Mouse (Mus musculus): ENCODE results near the gene Olfr824. TPM values are rescaled to one million over a fixed set of nuclear protein-coding genes. Genes with fewer than 3 reads are reported as not detected.

Gene Olfr824
- polyA plus RNA-seq, 1 experiment from 2014 or later, result not detected

DNA sequence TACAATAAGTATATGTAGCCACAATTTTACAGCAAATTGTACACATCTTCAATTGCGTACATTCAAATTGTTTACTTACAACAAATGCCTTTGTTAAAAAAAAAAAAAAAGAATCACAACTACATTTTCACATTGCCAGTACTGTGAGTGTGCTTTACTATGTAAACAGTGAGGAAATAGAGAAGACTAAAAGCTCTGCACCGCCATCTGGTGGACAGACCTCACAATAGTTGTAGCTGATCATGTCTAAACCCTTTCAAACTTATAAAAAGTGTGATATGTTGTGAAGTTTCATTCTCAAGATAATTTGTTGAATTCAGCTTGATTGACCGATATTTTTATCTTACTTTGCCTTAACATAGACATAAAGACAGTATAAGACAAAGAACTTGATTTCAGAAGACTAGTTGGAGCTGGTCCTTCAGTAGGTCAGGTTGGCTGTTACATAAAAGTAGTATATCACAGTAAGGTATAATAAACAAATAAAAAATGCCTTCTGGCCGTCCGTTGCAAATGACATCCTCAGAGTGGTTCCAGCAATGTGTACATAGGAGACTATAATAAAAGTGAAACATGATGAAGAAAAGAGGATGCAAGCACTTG lies 36.9 kb downstream of the Olfr824 start:
- H3K27ac ChIP-seq (ENCODE audit: low read depth, low read length), result no peak overlapping the region
- H3K9me3 ChIP-seq (ENCODE audit: control insufficient read depth, low read length), result no peaks in the 10 kb centered on the region
- ATAC-seq (replicated peaks; ENCODE audit: low FRiP score) (peak; percentile 76; the same call in 1 of the 2 replicates), DNase-seq (ENCODE audit: low spot score) (peak; percentile 65)
- H3K27me3 ChIP-seq (ENCODE audit: control insufficient read depth, insufficient read depth, low read length), result no peaks in the 10 kb centered on the region
- H3K36me3 ChIP-seq (ENCODE audit: control insufficient read depth, insufficient read depth, low read length), result no peaks in the 10 kb centered on the region
- no peak overlapping the region for H3K4me2 ChIP-seq (ENCODE audit: low read depth, low read length, severe bottlenecking)
- no peak overlapping the region for H3K4me3 ChIP-seq (ENCODE audit: low read depth, low read length)
- H3K4me1 ChIP-seq (replicated peaks; ENCODE audit: control insufficient read depth, insufficient read depth, low read length), result no peaks in the 10 kb centered on the region
- no peak overlapping the region for H3K9ac ChIP-seq (ENCODE audit: low read length)
- 25% methylated on average over 5 of the region's 5 CpGs for WGBS

Other genes starting within 250 kb of the Olfr824 start
- not detected in 2 replicates for gene Olfr815, start 224.1 kb downstream of the Olfr824 start, polyA plus RNA-seq (2014; fragmentation: Nextera tagmentation; extraction: Ambion mirVana)
- gene Olfr816, start 214.4 kb downstream of the Olfr824 start, polyA plus RNA-seq (2014; fragmentation: Nextera tagmentation; extraction: Ambion mirVana), result not detected in 2 replicates
- not detected in 2 replicates for gene Olfr818, start 180.9 kb downstream of the Olfr824 start, polyA plus RNA-seq (2014; fragmentation: Nextera tagmentation; extraction: Ambion mirVana)
- not detected in 2 replicates for gene Olfr819, start 162.7 kb downstream of the Olfr824 start, polyA plus RNA-seq (2014; fragmentation: Nextera tagmentation; extraction: Ambion mirVana)
- not detected in 2 replicates for gene Olfr247, start 153.9 kb downstream of the Olfr824 start, polyA plus RNA-seq (2014; fragmentation: Nextera tagmentation; extraction: Ambion mirVana)
- not detected in 2 replicates for gene Gm10310, start 144.9 kb downstream of the Olfr824 start, polyA plus RNA-seq (2014; fragmentation: Nextera tagmentation; extraction: Ambion mirVana)
- gene Olfr820, start 117.4 kb downstream of the Olfr824 start, polyA plus RNA-seq (2014; fragmentation: Nextera tagmentation; extraction: Ambion mirVana), result not detected in 2 replicates
- not detected in 2 replicates for gene Olfr821, start 99.7 kb downstream of the Olfr824 start, polyA plus RNA-seq (2014; fragmentation: Nextera tagmentation; extraction: Ambion mirVana)
- not detected in 2 replicates for gene Olfr822, start 58.8 kb downstream of the Olfr824 start, polyA plus RNA-seq (2014; fragmentation: Nextera tagmentation; extraction: Ambion mirVana)
- not detected in 2 replicates for gene Olfr823, start 14.6 kb downstream of the Olfr824 start, polyA plus RNA-seq (2014; fragmentation: Nextera tagmentation; extraction: Ambion mirVana)
- gene Olfr825, start 36.8 kb upstream of the Olfr824 start, polyA plus RNA-seq (2014; fragmentation: Nextera tagmentation; extraction: Ambion mirVana), result not detected in 2 replicates
- not detected in 2 replicates for gene Olfr826, start 54.2 kb upstream of the Olfr824 start, polyA plus RNA-seq (2014; fragmentation: Nextera tagmentation; extraction: Ambion mirVana)
- gene Olfr827, start 84.4 kb upstream of the Olfr824 start, polyA plus RNA-seq (2014; fragmentation: Nextera tagmentation; extraction: Ambion mirVana), result not detected in 2 replicates
- 6.2 and 7.3 TPM in 2 replicates for gene Neurod4, start 150.2 kb upstream of the Olfr824 start, polyA plus RNA-seq (2014; fragmentation: Nextera tagmentation; extraction: Ambion mirVana)
- gene Tespa1, start 192.9 kb upstream of the Olfr824 start, polyA plus RNA-seq (2014; fragmentation: Nextera tagmentation; extraction: Ambion mirVana), result 0.15 TPM in 1 of 2 replicates, not detected in the other

Measured in forebrain, embryonic 11.5 days (tissue).